Mouse (Mus musculus) ES-Bruce4 (cell line): ENCODE results near the gene Gm20662.

Source experiments
- CTCF ChIP-seq: IDR thresholded peaks from one replicate; pipeline ENCODE4 v1.8.1; 2011; ENCODE audit warnings: low read depth, low read length
- POLR2A ChIP-seq: IDR thresholded peaks from one replicate; pipeline ENCODE4 v1.8.1; 2011; ENCODE audit warnings: low read length; ENCODE audit not compliant: insufficient read depth

DNA sequence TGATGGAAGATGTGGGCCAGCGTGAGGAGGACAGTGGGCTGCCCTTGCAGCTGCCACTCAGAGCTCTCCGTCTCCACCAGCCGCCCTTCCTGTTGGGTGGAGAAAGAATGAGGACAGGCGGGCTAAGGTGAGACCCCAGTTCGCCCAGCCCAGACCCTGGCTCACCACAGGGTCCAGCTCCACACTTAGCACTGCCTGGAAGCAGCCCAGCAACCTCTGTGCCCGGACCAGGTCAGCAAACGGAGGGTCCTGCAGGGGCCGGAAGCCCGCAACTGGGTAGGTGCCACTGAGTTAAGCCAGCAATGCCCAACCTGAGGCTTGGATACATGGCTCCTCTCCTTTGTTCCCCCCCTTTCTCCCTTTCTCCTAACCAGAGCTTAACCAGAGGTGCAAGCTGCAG lies 72.9 kb downstream of the Gm20662 start:
- TF ChIP-seq POLR2A (no peak), CTCF (no peak)
